Mouse (Mus musculus) 3T3-L1 (cell line): Measurements from ENCODE around the gene L3mbtl3.
A peak's percentile ranks its signal among the peaks of the same experiment; 100 is the strongest.

Experiments
- DNase-seq: peaks from one replicate; pipeline ENCODE4 v3.0.0-alpha.2; 2015; ENCODE audit warnings: low read depth, low spot score

The L3mbtl3 gene

DNA sequence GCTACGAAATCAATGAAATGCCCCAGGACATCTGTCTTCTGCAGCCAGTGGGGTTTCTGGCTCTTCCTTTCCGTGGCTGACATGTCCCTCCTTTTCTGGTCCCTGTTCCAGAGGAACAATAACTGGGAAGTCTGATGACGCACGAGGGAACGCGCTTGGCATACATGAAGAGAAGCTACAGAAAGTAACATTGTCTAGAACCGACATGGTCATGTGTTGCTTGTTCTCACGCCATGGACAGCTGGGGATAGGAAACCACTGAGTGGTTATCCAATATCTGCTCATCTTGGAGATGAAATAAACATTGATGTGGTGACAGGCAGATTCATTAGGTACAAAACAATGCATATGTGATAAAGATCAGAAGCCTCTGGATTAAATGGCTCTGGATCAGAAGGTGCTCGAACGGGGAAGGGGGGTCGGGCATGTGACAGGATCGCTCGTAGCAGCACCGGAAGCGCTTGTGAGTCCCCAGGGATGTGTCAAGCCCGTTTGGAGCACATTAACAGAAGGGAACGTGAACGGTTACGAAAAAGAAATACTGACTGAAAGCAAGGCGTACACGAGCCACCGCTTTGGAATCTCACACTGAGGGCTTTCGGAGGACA, 37.8 kb downstream of the L3mbtl3 start:
- no peak for DNase-seq

DNA sequence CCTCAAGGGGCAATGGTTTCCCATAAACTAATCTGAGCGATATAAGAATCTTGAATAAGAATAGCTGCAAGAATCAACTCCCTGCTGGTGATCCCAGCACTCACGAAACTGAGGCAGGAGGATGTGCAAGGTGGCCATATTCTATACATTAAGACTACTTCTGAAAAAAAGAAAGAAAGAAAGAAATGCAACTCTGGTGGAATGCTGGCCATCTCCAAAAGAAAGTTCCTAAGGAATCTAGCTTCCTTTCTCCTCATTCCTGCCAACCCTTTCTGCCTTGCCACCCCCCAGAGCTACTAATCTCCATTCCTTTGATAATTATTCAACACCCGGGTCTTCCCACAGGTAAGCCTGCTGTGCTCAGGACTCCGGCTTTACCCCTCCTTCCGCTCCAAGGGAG, 41.8 kb downstream of the L3mbtl3 start:
- DNase-seq: no peak

DNA sequence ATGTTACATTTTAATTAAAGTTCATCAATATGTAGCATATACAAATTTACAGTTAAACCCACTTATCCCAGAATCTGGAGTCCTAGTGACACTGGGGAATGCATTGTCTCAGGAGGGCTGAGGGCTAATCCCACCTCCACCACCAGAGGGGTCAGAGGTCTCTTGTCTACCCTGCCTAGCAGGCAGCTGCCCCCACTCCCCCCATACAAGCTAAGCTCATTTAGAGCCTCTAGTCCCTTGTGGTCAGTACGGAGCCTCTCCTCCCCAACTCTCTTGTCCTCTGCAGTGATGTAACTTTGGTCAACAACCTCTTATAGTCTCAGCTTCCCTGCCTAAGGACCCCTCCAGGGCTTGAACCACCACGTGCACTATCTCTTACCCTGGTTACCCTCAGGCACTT, 43.0 kb downstream of the L3mbtl3 start:
- no peak for DNase-seq

DNA sequence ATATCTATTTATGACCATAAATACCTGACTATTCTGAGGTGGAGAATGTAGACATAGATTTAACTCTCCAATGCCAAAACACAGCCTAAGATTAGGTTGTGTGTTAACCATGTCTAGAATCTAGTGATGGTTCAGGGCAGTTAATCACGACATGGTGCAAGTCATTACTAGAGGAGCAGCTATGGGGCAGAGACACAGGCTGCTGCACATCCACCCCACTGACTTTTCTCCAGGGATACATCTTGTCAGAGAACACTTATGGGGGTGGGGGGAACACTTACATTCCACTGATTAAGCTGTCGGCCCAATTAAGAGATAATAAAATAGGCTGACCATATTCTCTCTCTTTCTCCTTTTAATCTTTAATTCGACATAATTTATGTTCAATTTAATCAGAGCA, 46.9 kb downstream of the L3mbtl3 start:
- no peak for DNase-seq

DNA sequence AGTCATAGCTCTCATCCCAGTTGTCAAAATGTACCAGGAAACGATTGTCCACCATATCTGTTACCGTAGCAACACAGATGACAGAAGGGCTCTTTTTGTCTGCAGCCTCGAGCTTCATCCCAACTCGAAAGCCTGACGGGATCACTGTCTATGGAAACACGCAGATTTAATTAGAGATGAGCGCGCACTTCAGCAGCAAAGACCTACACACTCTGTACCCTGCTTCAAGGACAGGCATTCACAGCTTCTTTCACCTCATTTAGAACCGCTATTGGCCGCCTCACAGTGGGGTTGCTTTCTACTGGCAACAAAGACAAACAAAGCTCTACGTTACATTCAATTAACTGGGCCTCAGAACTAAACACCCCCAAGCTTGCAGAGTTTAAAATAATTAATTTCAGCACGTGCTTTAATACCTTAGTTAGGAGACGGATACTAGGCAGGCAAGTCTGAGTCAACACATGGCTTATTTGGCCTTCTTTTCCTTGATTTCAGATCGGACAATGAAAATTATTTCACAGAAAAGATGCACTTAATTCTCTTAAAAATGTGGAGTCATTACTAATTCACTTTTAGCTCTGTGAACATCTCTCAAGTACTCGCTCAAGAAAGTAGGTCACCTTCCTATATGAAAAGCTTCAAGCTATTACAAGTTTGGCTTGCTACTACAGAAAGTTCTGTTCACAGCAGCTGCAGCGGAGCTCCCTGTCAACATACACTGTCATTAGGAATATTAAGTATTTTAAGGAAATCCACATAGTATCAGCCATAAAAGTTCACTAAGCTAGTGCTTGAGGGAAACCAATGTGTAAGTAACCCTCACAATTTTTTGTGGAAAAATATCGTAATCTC, 47.9 kb downstream of the L3mbtl3 start:
- no peak for DNase-seq

DNA sequence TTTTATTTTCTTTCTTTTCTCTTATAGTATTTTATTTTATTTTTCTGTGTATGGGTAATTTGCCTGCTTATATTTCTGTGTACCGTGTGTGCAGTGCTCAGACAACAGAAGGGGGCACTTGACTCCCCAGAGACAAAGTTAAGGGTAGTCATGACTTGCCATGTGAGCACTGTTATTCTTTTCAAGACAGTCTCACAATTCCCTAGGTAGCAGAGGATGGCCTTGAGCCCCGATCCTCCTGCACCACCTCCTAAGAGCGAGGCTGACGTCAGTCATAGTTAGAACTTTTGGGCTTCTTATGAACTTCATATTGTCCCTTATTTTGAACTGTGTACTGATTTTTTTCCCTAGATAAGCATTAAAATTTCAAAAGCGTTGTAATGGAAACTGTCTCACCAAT, 48.5 kb downstream of the L3mbtl3 start:
- DNase-seq: no peak

DNA sequence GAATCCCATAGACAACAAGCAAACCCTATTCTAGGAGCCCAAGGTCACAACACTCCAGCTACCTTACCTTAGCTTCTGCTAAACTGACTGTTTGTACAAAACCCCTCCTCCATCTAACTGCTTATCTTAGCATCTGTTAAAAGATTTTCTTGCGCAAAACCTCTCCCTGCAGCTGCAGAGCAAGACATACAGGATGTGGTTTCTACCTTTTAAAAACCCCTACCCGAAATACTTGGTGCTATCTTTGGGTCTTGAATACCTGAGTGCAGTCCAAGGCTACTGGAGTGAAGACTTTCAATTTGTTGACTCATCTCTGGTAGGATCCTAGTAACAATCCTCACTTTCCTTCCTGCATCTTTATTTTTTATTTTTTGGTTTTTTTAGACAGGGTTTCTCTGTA, 50.5 kb downstream of the L3mbtl3 start:
- no peak for DNase-seq

DNA sequence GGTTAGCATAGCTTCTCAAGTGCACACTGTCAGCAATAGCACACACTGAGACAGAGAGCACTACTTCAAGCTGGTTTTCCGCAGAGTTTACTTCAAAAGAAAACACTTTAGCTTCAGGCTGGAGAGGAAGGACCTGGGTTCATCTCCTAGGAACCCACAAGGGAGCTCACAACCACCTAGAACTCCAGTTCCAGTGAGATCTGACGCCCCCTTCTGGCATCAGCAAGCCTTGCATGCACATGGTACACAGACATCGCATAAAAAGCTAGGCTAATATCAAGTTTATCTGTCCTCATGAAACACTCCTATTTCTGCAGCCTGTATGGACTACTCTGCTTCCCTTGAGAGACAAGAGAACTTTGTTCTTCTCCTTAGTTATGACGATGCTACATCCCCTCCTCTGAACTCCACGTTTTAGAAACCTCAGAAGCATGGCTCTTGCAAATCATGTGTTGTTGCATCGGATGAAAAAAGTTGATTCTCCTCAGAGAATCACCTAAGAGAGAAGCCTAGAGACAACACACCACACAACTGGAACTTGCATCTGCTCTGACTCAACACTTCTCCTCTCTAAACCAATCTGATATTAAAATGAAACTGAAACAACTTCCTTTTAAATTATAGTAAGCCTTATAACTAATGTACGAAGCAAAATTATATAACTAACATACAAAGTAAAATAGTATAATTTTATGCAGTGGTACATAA, 53.3 kb downstream of the L3mbtl3 start:
- DNase-seq: no peak

DNA sequence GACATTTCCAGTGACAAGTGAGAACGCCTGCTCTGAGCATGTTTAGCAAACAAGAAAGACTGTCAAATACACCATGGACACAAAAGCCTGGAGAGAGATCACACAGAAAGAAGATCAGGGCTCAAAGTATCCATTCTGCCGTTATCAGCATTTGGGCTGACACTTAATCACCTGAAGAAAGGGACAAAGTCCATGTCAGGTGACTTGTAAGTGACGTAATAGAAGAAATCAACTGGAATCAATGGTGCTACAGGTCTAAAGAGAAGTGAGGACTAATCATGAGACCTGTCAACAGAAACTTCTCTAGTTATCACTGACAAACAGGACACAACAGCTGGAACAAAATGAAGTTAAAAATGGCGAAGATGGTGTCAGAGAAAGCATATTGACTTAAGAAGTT, 55.1 kb downstream of the L3mbtl3 start:
- DNase-seq: no peak

DNA sequence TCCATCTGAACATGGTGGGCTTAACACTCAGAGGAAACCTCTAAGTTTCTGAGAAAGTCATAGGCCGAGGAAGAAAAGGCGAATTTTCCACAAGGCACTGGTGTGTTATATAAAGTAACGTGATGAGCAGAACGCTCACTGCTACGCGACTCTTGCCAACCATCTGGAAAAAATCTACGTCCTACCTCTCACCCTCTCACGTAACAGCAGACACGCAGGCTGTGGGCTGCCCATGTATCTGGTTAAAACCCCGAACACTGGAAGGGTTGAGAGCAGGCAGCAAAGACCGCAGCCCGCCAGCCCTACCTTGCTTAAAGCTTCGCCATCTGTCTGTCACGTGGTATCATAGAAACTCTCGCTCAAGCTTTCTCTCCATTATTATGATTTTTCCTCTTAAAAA, 61.4 kb downstream of the L3mbtl3 start:
- no peak for DNase-seq

DNA sequence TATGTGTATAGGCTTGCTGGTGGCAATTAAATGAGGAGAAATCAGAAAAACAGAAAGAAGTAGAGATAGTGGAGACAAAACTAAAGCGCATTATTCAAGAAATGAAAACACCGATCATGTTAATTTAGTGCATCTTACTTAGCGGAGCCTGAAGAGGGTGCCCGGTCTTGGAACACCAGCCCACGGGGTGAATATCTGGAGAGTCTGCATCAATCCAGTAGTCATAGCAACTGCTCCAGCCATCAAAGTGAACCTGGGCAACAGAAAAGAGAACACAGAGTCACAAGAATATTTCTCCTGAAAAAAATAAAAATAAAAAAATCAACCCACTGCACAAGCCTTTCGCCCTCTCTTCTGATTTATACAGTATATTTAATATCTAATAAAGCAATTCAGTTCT, 72.3 kb downstream of the L3mbtl3 start:
- DNase-seq: no peak

DNA sequence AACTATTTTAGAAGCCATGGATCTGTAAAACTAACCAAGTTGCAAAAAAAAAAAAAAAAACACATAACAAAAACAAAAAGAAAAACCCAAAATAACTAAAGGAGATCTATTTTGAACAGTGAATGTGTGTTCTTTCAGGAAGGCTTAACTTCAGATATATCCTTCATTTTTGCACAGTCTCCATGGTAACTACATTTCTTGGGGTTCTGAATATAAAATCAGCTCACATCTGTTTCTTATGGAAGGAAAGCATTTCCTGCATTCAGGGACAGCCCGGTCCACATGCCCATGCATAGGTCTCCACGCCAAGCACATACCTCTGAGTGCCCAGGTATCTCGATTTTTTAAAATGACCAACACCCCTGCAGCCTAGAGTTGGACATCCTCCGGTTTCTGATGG, 73.4 kb downstream of the L3mbtl3 start:
- DNase-seq: no peak

DNA sequence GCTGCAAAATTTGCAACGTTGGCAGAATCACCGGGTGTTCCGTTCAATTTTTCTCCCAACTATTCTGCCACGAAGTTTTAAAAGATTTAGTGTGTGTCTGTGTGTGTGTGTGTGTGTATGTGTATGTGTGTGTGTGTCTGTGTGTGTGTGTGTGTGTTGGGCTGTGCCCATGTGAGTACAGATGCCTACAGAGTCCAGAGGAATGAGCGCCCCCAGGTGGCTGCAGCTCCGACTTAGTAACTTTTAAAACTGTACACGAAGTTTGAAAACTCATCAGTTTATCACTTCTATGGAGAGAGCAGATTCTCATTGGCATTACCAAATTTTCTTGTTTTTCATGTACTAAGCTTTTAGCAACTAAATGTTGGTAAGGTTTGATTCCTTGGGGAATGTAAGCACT, 78.1 kb downstream of the L3mbtl3 start:
- DNase-seq: no peak

DNA sequence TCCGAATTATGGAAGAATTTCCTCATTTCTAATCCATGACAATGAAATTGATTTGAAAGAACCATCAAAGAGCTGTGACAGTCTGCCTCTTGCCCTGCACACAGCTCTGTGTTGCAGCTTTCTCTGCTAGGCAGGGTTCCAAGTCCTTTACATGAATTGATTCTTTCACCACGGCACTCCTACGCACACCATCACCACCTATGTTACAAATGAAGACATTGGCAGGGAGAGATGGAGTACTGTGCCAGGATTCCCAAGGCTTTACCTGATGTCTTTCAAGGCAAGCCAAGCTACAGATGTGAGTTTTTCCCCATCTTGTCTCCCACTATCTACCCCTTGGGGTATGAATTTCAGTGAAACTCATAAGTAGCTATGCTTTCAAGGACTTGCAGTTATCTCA, 78.6 kb downstream of the L3mbtl3 start:
- DNase-seq: no peak

DNA sequence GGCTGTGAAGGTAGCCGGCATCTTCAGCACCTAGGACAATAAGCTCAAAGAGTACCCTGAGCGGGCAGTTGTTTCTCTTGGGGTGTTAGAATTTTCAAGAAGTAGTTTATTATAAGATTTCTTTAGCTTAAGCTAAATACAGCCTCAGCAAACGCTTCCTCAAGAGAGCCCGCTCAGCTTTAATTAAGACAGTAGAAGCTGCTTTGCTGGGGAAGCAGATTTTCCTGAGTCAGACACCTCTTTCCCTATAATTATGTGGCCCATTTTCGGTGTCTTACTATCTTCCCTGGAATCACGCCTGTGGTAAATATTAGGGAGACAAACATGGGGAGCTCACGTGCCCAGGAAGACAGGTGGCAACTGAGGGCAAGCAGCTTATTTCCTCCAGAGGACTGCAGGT, 88.6 kb downstream of the L3mbtl3 start:
- DNase-seq: no peak

DNA sequence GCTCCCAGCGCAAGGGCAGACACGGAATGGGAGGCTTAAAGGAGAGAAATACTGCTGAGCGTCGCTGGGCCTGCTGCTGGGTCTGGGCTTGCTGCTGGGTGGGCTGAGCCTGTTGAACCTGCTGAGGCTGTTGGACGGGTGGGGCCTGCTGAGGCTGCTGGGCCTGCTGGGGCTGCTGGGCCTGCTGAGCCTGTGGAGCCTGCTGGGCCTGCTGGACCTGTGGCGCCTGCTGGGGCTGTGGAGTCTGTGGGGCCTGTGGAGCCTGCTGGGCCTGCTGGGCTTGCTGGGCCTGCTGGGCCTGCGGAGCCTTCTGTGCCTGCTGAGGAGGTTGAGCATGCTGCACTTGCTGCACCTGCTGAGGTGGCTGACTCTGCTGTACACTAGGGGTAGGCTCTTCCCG, 95.8 kb downstream of the L3mbtl3 start:
- no peak for DNase-seq

DNA sequence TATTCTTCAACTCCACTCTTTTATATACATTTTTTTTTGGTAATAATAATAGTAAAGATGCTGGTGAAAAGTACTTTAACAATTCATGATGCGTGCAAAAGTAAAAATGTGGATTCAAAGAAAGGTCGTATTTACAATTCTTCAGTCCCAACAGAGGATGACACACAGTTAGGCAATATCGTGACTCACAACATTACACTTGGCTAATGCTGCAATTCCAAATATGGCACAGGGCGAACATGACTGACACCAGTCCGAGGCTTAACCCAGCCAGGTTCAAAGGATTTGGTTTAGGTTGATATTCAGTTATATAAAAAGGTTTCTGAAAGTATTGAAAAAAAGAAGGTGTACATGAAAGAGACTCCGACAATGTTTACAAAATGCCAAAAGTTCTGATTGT, 100.4 kb downstream of the L3mbtl3 start:
- peak; percentile 57 for DNase-seq

DNA sequence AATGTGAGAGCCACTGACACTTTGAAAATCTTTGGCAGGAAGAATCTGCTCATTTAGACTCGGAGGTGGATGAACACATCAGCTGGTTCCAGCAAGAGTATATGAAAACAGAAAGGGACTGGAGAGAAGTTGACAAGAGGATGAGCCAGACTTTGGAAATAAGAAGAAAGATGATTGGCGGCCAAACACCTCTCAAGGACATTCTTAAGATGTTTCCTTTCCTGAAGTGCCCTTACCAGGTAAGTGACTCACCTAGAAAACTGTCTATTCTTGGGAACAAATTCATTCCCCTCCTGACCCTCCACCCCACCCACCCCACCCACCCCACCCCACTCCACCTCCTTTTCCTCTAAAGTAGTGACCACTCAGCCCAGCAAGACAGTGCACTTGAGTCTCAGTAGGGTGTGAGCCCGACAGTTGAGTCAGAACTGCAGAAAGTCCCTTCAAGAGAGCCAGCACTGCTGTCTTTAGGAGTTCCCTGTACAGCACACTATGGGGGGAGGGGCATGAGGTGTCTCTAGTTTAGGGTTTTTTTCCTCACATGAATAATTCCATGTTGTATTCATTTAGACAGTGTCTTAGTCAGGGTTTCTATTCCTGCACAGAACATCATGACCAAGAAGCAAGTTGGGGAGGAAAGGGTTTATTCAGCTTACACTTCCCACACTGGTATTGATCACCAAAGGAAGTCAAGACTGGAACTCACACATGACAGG, 111.9 kb downstream of the L3mbtl3 start:
- DNase-seq: peak; percentile 12

DNA sequence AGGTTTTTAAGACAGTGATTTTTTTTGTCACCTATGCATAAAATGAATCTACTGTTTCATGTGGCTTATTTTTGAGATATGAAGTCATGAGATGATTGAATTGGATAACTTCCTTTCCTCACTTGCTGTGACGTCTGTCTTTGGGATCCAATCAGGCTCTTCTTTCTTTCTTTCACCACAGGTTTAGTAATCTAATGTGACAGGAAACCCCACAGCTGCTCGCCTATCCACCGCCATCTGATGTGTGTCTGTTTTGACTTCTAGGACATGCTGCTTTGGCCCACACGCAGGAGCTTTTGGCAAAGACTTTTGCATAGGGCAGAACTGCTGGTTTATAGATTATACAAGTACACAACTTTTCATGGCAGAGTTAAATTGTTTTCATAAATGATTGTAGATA, 115.9 kb downstream of the L3mbtl3 start:
- no peak for DNase-seq

DNA sequence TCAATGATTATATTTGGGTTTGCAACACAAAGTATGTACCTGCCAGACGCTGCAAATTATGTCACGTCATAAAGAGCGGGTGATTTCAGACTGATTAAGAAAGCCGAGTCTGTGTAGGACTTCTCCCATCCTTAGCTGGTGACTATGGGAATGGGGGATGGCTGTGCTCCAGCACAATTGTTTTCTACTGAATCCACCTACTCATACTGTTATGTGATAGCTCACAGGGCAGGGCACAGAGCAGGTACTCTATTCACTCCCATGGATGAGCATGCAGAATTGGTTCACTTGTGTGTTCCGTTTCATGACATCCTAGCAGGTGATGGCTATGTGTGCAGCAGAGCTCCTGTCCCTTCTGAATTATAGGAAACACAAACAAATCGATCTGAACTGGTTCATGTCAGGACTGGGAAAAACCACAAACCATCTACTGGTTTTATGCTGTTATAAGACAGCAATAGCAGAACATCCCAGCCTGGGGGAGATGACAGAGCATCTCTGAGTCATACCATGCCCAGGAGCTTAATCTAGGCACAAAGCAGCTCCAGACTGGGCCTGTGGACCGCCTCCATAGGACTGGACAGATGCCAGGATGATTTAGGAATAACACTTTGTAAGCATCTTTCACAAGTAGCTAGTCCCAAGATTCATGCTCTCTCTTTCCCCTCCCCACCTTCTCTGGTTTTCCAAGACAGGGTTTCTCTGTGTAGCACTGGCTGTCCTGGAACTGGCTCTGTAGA, 126.2 kb downstream of the L3mbtl3 start:
- peak; percentile 82 for DNase-seq

DNA sequence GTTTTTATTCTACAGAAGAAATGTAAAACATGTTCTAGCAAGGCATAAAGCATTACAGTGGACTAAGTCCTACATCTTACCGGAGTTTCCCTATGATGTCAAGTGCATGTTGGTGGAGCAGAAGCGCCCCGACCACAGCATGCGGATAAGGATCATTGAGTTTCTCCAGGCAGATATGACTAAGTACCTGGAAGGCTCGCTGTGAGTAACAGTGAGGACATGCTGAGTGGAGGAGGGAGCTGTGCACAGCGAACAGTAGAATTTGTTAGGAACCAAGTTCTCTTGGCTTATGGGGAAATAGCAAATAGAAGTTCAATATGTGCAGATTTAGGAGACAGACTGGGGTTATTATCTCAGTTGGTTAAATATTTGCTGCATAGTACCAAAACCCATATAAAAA, 131.3 kb downstream of the L3mbtl3 start:
- DNase-seq: no peak

DNA sequence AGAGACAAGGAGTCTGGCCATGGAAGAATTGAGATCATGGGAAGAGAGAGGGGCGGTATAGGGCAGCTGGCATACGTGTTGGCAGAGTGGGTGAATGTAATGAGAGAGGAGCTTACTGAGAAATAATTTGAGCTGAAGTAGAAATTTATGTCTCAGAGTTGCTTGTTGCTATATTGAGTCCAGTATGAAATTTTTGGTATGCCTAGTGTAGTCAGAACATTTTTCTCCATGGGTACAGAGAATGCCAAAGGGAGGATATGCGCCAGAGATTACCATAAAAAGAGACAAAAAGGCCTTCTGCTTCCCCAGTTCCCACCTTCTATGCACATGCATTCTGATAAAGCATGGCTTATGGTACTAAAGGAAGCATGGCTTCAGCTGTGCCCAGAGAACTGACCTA, 132.6 kb downstream of the L3mbtl3 start:
- DNase-seq: no peak
